Mouse (Mus musculus): Measurements from ENCODE around the gene Lsamp. TPM values are rescaled to one million over a fixed set of nuclear protein-coding genes. Genes with fewer than 3 reads are reported as not detected.

Lsamp gene
- total and polyA plus RNA-seq, 3 experiments = 0.97 to 2.3 (median 1.1) TPM

- no peak overlapping the region for H3K4me3 ChIP-seq
- intact Hi-C loops (cut with DNase I) = no loop called here
- H3K79me2 ChIP-seq (replicated peaks; ENCODE audit: control insufficient read depth, insufficient read depth, low read length) = no peaks in the 10 kb centered on the region
- no peaks in the 10 kb centered on the region for H3K27me3 ChIP-seq (ENCODE audit: control insufficient read depth, insufficient read depth, low read length)
- no peak overlapping the region for H3K27ac ChIP-seq
- no peak overlapping the region for H3K9ac ChIP-seq (ENCODE audit: low read depth, low read length)
- H3K4me1 ChIP-seq (ENCODE audit: control insufficient read depth, insufficient read depth, low read length) = no peaks in the 10 kb centered on the region
- WGBS = 60% methylated on average over 3 of the region's 3 CpGs
- TF ChIP-seq EP300 (IDR thresholded peaks at IDR 0.05; ENCODE audit: insufficient read depth, low read depth, low read length) (no peak), CTCF (IDR thresholded peaks at IDR 0.05) (no peak), POLR2A (IDR thresholded peaks at IDR 0.05; ENCODE audit: insufficient read depth, low read depth, low read length) (no peak)
- H3K36me3 ChIP-seq (ENCODE audit: control insufficient read depth, insufficient read depth, low read length) = no peaks in the 10 kb centered on the region
- DNase-seq = no peak
These were observed 998.9 kb downstream of the Lsamp start for GRCm38 (mm10) chr16:40983026-40983425.

- Histone ChIP-seq H3K79me2 (replicated peaks; ENCODE audit: control insufficient read depth, insufficient read depth, low read length) (no peaks in the 10 kb centered on the region), H3K27ac (no peak overlapping the region), H3K4me1 (ENCODE audit: control insufficient read depth, insufficient read depth, low read length) (no peaks in the 10 kb centered on the region), H3K4me3 (no peak overlapping the region), H3K36me3 (ENCODE audit: control insufficient read depth, insufficient read depth, low read length) (no peaks in the 10 kb centered on the region), H3K9ac (ENCODE audit: low read depth, low read length) (no peak overlapping the region), H3K27me3 (ENCODE audit: control insufficient read depth, insufficient read depth, low read length) (no peaks in the 10 kb centered on the region)
- TF ChIP-seq POLR2A (IDR thresholded peaks at IDR 0.05; ENCODE audit: insufficient read depth, low read depth, low read length) (no peak), CTCF (IDR thresholded peaks at IDR 0.05) (no peak), EP300 (IDR thresholded peaks at IDR 0.05; ENCODE audit: insufficient read depth, low read depth, low read length) (no peak)
- intact Hi-C loops (cut with DNase I) = no loop called here
- WGBS = 73% methylated on average over 5 of the region's 5 CpGs
- DNase-seq = no peak
These were observed 1023.4 kb downstream of the Lsamp start for GRCm38 (mm10) chr16:41007569-41007968.

GRCm38 (mm10) chr16:41034746-41035145 lies 1050.6 kb downstream of the Lsamp start:
- H3K9ac ChIP-seq (ENCODE audit: low read depth, low read length) = no peak overlapping the region
- H3K27ac ChIP-seq = no peak overlapping the region
- H3K4me3 ChIP-seq = no peak overlapping the region
- TF ChIP-seq POLR2A (IDR thresholded peaks at IDR 0.05; ENCODE audit: insufficient read depth, low read depth, low read length) (no peak), CTCF (IDR thresholded peaks at IDR 0.05) (no peak), EP300 (IDR thresholded peaks at IDR 0.05; ENCODE audit: insufficient read depth, low read depth, low read length) (no peak)
- DNase-seq = no peak
- H3K27me3 ChIP-seq (ENCODE audit: control insufficient read depth, insufficient read depth, low read length) = no peaks in the 10 kb centered on the region
- no peaks in the 10 kb centered on the region for H3K36me3 ChIP-seq (ENCODE audit: control insufficient read depth, insufficient read depth, low read length)
- no peaks in the 10 kb centered on the region for H3K4me1 ChIP-seq (ENCODE audit: control insufficient read depth, insufficient read depth, low read length)
- intact Hi-C loops (cut with DNase I) = no loop called here
- H3K79me2 ChIP-seq (replicated peaks; ENCODE audit: control insufficient read depth, insufficient read depth, low read length) = no peaks in the 10 kb centered on the region

GRCm38 (mm10) chr16:41041686-41042085 lies 1057.5 kb downstream of the Lsamp start:
- Histone ChIP-seq H3K4me3 (no peak overlapping the region), H3K36me3 (ENCODE audit: control insufficient read depth, insufficient read depth, low read length) (no peaks in the 10 kb centered on the region), H3K79me2 (replicated peaks; ENCODE audit: control insufficient read depth, insufficient read depth, low read length) (no peaks in the 10 kb centered on the region), H3K4me1 (ENCODE audit: control insufficient read depth, insufficient read depth, low read length) (no peaks in the 10 kb centered on the region), H3K27ac (no peak overlapping the region), H3K9ac (ENCODE audit: low read depth, low read length) (no peak overlapping the region), H3K27me3 (ENCODE audit: control insufficient read depth, insufficient read depth, low read length) (no peaks in the 10 kb centered on the region)
- WGBS = 45% methylated on average over 2 of the region's 2 CpGs
- TF ChIP-seq EP300 (IDR thresholded peaks at IDR 0.05; ENCODE audit: insufficient read depth, low read depth, low read length) (no peak), POLR2A (IDR thresholded peaks at IDR 0.05; ENCODE audit: insufficient read depth, low read depth, low read length) (no peak), CTCF (IDR thresholded peaks at IDR 0.05) (no peak)
- intact Hi-C loops (cut with DNase I) = no loop called here
- no peak for DNase-seq

- no peak overlapping the region for H3K9ac ChIP-seq (ENCODE audit: low read depth, low read length)
- H3K79me2 ChIP-seq (replicated peaks; ENCODE audit: control insufficient read depth, insufficient read depth, low read length) = no peaks in the 10 kb centered on the region
- H3K36me3 ChIP-seq (ENCODE audit: control insufficient read depth, insufficient read depth, low read length) = no peaks in the 10 kb centered on the region
- intact Hi-C loops (cut with DNase I) = no loop called here
- H3K27me3 ChIP-seq (ENCODE audit: control insufficient read depth, insufficient read depth, low read length) = no peaks in the 10 kb centered on the region
- DNase-seq = no peak
- H3K4me3 ChIP-seq = no peak overlapping the region
- no peak for TF ChIP-seq POLR2A (IDR thresholded peaks at IDR 0.05; ENCODE audit: insufficient read depth, low read depth, low read length)
- TF ChIP-seq EP300 (IDR thresholded peaks at IDR 0.05; ENCODE audit: insufficient read depth, low read depth, low read length) = no peak
- no peak for TF ChIP-seq CTCF (IDR thresholded peaks at IDR 0.05)
- H3K27ac ChIP-seq = no peak overlapping the region
- no peaks in the 10 kb centered on the region for H3K4me1 ChIP-seq (ENCODE audit: control insufficient read depth, insufficient read depth, low read length)
- 41% methylated on average over 7 of the region's 7 CpGs for WGBS
These were observed 1079.2 kb downstream of the Lsamp start for GRCm38 (mm10) chr16:41063270-41063857.

- 81% methylated on average over 2 of the region's 2 CpGs for WGBS
- no peak overlapping the region for H3K4me3 ChIP-seq
- no peak overlapping the region for H3K27ac ChIP-seq
- H3K27me3 ChIP-seq (ENCODE audit: control insufficient read depth, insufficient read depth, low read length) = no peaks in the 10 kb centered on the region
- TF ChIP-seq EP300 (IDR thresholded peaks at IDR 0.05; ENCODE audit: insufficient read depth, low read depth, low read length) (no peak), CTCF (IDR thresholded peaks at IDR 0.05) (no peak), POLR2A (IDR thresholded peaks at IDR 0.05; ENCODE audit: insufficient read depth, low read depth, low read length) (no peak)
- no peaks in the 10 kb centered on the region for H3K4me1 ChIP-seq (ENCODE audit: control insufficient read depth, insufficient read depth, low read length)
- H3K79me2 ChIP-seq (replicated peaks; ENCODE audit: control insufficient read depth, insufficient read depth, low read length) = no peaks in the 10 kb centered on the region
- no peak for DNase-seq
- intact Hi-C loops (cut with DNase I) = no loop called here
- H3K36me3 ChIP-seq (ENCODE audit: control insufficient read depth, insufficient read depth, low read length) = no peaks in the 10 kb centered on the region
- H3K9ac ChIP-seq (ENCODE audit: low read depth, low read length) = no peak overlapping the region
These were observed 1089.3 kb downstream of the Lsamp start for GRCm38 (mm10) chr16:41073470-41073869.
